Mouse (Mus musculus): ENCODE measurements around the gene Gadl1. TPM values are rescaled to one million over a fixed set of nuclear protein-coding genes. Genes with fewer than 3 reads are reported as not detected.

Gene Gadl1
- polyA plus RNA-seq, 1 experiment: 0.35 TPM

GRCm38 (mm10) chr9:115995856-115996560 lies 86.8 kb downstream of the Gadl1 start:
- Histone ChIP-seq H3K27ac (ENCODE audit: insufficient read depth, low read length) (no peak overlapping the region), H3K4me3 (ENCODE audit: insufficient read depth, low read length) (no peak overlapping the region), H3K4me1 (ENCODE audit: control insufficient read depth, insufficient read depth, low read length) (no peaks in the 10 kb centered on the region)
- TF ChIP-seq CTCF (IDR thresholded peaks at IDR 0.05; ENCODE audit: extremely low read depth, insufficient read depth, low read length): no peak
- no peak for TF ChIP-seq POLR2A (IDR thresholded peaks at IDR 0.05; ENCODE audit: extremely low read depth, insufficient read depth, low read length)

GRCm38 (mm10) chr9:115998383-115998782 lies 89.1 kb downstream of the Gadl1 start:
- Histone ChIP-seq H3K27ac (ENCODE audit: insufficient read depth, low read length) (no peak overlapping the region), H3K4me3 (ENCODE audit: insufficient read depth, low read length) (no peak overlapping the region), H3K4me1 (ENCODE audit: control insufficient read depth, insufficient read depth, low read length) (no peaks in the 10 kb centered on the region)
- TF ChIP-seq CTCF (IDR thresholded peaks at IDR 0.05; ENCODE audit: extremely low read depth, insufficient read depth, low read length) (no peak), POLR2A (IDR thresholded peaks at IDR 0.05; ENCODE audit: extremely low read depth, insufficient read depth, low read length) (no peak)

- H3K4me3 ChIP-seq (ENCODE audit: insufficient read depth, low read length): no peak overlapping the region
- no peak for TF ChIP-seq CTCF (IDR thresholded peaks at IDR 0.05; ENCODE audit: extremely low read depth, insufficient read depth, low read length)
- TF ChIP-seq POLR2A (IDR thresholded peaks at IDR 0.05; ENCODE audit: extremely low read depth, insufficient read depth, low read length): no peak
Observed at GRCm38 (mm10) chr9:115999361-115999990, 90.2 kb downstream of the Gadl1 start.

GRCm38 (mm10) chr9:116013911-116014310 lies 104.7 kb downstream of the Gadl1 start:
- H3K4me3 ChIP-seq (ENCODE audit: insufficient read depth, low read length): no peak overlapping the region
- H3K27ac ChIP-seq (ENCODE audit: insufficient read depth, low read length): no peak overlapping the region
- no peak for TF ChIP-seq POLR2A (IDR thresholded peaks at IDR 0.05; ENCODE audit: extremely low read depth, insufficient read depth, low read length)
- no peaks in the 10 kb centered on the region for H3K4me1 ChIP-seq (ENCODE audit: control insufficient read depth, insufficient read depth, low read length)

More at GRCm38 (mm10) chr9:115999361-115999990, 90.2 kb downstream of the Gadl1 start:
- H3K27ac ChIP-seq (ENCODE audit: insufficient read depth, low read length): no peak overlapping the region
- no peaks in the 10 kb centered on the region for H3K4me1 ChIP-seq (ENCODE audit: control insufficient read depth, insufficient read depth, low read length)

GRCm38 (mm10) chr9:116016221-116016620 lies 107.0 kb downstream of the Gadl1 start:
- TF ChIP-seq POLR2A (IDR thresholded peaks at IDR 0.05; ENCODE audit: extremely low read depth, insufficient read depth, low read length) (no peak), CTCF (IDR thresholded peaks at IDR 0.05; ENCODE audit: extremely low read depth, insufficient read depth, low read length) (no peak)
- Histone ChIP-seq H3K4me3 (ENCODE audit: insufficient read depth, low read length) (no peak overlapping the region), H3K27ac (ENCODE audit: insufficient read depth, low read length) (no peak overlapping the region), H3K4me1 (ENCODE audit: control insufficient read depth, insufficient read depth, low read length) (no peaks in the 10 kb centered on the region)

GRCm38 (mm10) chr9:116017091-116017490 lies 107.8 kb downstream of the Gadl1 start:
- H3K27ac ChIP-seq (ENCODE audit: insufficient read depth, low read length): no peak overlapping the region
- TF ChIP-seq POLR2A (IDR thresholded peaks at IDR 0.05; ENCODE audit: extremely low read depth, insufficient read depth, low read length): no peak
- TF ChIP-seq CTCF (IDR thresholded peaks at IDR 0.05; ENCODE audit: extremely low read depth, insufficient read depth, low read length): no peak
- H3K4me1 ChIP-seq (ENCODE audit: control insufficient read depth, insufficient read depth, low read length): no peaks in the 10 kb centered on the region
- H3K4me3 ChIP-seq (ENCODE audit: insufficient read depth, low read length): no peak overlapping the region

GRCm38 (mm10) chr9:116018586-116018985 lies 109.3 kb downstream of the Gadl1 start:
- H3K4me1 ChIP-seq (ENCODE audit: control insufficient read depth, insufficient read depth, low read length): no peaks in the 10 kb centered on the region
- TF ChIP-seq POLR2A (IDR thresholded peaks at IDR 0.05; ENCODE audit: extremely low read depth, insufficient read depth, low read length) (no peak), CTCF (IDR thresholded peaks at IDR 0.05; ENCODE audit: extremely low read depth, insufficient read depth, low read length) (no peak)
- H3K4me3 ChIP-seq (ENCODE audit: insufficient read depth, low read length): no peak overlapping the region
- no peak overlapping the region for H3K27ac ChIP-seq (ENCODE audit: insufficient read depth, low read length)

GRCm38 (mm10) chr9:116025371-116025770 lies 116.1 kb downstream of the Gadl1 start:
- no peak overlapping the region for H3K4me3 ChIP-seq (ENCODE audit: insufficient read depth, low read length)
- TF ChIP-seq CTCF (IDR thresholded peaks at IDR 0.05; ENCODE audit: extremely low read depth, insufficient read depth, low read length) (no peak), POLR2A (IDR thresholded peaks at IDR 0.05; ENCODE audit: extremely low read depth, insufficient read depth, low read length) (no peak)
- H3K4me1 ChIP-seq (ENCODE audit: control insufficient read depth, insufficient read depth, low read length): no peaks in the 10 kb centered on the region
- H3K27ac ChIP-seq (ENCODE audit: insufficient read depth, low read length): no peak overlapping the region

GRCm38 (mm10) chr9:116029076-116029475 lies 119.8 kb downstream of the Gadl1 start:
- no peak overlapping the region for H3K4me3 ChIP-seq (ENCODE audit: insufficient read depth, low read length)
- no peaks in the 10 kb centered on the region for H3K4me1 ChIP-seq (ENCODE audit: control insufficient read depth, insufficient read depth, low read length)
- no peak overlapping the region for H3K27ac ChIP-seq (ENCODE audit: insufficient read depth, low read length)
- TF ChIP-seq POLR2A (IDR thresholded peaks at IDR 0.05; ENCODE audit: extremely low read depth, insufficient read depth, low read length): no peak
- no peak for TF ChIP-seq CTCF (IDR thresholded peaks at IDR 0.05; ENCODE audit: extremely low read depth, insufficient read depth, low read length)

GRCm38 (mm10) chr9:116032711-116033110 lies 123.5 kb downstream of the Gadl1 start:
- Histone ChIP-seq H3K4me3 (ENCODE audit: insufficient read depth, low read length) (no peak overlapping the region), H3K4me1 (ENCODE audit: control insufficient read depth, insufficient read depth, low read length) (no peaks in the 10 kb centered on the region)

More at GRCm38 (mm10) chr9:116032711-116033110, 123.5 kb downstream of the Gadl1 start:
- no peak overlapping the region for H3K27ac ChIP-seq (ENCODE audit: insufficient read depth, low read length)
- TF ChIP-seq CTCF (IDR thresholded peaks at IDR 0.05; ENCODE audit: extremely low read depth, insufficient read depth, low read length) (no peak), POLR2A (IDR thresholded peaks at IDR 0.05; ENCODE audit: extremely low read depth, insufficient read depth, low read length) (no peak)

Data from cortical plate, adult 2 months (tissue).